Mouse (Mus musculus) thymus, postnatal 4 days (tissue): ENCODE measurements around the gene Nhlrc3.

Experiments
- DNase-seq: peaks from one replicate; pipeline ENCODE4 v3.0.0; 2021

The Nhlrc3 gene

DNA sequence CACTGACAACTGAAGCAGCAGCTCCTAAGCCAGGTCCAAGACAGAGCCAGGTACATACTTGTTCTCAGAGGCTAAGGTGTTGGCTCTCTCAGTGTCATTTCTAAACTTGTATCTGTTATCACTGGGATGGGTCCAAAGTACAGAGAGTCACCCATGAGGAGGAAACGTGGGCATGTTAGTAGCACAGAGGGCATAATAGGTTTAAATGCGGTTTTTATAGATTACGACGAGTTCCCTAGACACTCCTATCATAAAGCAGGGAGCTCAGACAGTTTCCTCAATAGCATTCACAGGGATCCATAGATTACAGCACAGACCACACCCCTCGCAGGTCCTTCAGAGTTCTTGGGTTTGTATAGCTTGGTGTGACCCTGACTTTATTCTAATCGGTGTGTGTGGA lies 9.1 kb downstream of the Nhlrc3 start:
- no peak for DNase-seq

GRCm38 (mm10) chr3:53453346-53453745 lies 9.8 kb downstream of the Nhlrc3 start:
- DNase-seq, result no peak

GRCm38 (mm10) chr3:53452351-53452750 lies 10.8 kb downstream of the Nhlrc3 start:
- DNase-seq, result no peak

DNA sequence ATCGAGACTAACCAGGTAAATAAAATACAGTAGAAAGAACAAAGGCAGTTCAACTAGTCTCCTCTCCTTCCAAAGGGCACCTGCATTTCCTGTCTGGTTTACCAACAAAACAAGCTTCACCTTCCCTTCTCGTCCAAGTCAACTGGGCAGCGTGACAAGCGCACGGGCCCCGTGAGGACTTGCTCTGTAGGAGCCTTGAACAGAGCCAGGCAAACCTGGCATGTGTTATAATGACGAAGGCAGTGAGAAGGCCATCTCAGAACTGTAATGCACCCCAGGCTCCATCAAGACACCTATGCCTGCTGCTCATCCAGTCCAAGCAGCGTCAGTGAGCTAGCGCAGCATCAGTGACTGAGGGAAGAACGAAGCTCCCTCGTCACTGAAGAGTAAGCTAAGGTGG lies 12.5 kb downstream of the Nhlrc3 start:
- DNase-seq, result no peak

DNA sequence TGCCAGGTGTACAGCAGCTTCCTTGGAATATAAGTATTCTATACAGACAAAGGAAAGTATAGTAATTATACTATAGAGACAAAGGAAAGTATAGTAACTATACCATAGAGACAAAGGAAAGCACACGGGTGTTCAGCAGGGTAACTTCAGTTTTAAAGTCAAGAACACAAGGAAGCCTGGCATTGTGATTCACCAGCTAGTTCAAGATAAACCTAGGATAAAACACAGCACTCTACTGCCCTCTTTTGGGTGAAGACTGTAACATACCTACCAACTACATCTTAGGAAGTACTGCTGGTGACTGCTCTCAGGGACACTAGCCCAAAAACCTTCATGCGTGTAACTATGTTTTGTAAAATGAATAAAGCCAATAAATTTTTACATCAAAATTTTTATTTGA lies 14.9 kb downstream of the Nhlrc3 start:
- DNase-seq, result no peak

GRCm38 (mm10) chr3:53446801-53447200 lies 16.3 kb downstream of the Nhlrc3 start:
- DNase-seq, result no peak

- no peak for DNase-seq
These were observed 17.6 kb downstream of the Nhlrc3 start for GRCm38 (mm10) chr3:53445540-53445939.

- no peak for DNase-seq
These were observed 26.6 kb downstream of the Nhlrc3 start for GRCm38 (mm10) chr3:53436550-53436949.

DNA sequence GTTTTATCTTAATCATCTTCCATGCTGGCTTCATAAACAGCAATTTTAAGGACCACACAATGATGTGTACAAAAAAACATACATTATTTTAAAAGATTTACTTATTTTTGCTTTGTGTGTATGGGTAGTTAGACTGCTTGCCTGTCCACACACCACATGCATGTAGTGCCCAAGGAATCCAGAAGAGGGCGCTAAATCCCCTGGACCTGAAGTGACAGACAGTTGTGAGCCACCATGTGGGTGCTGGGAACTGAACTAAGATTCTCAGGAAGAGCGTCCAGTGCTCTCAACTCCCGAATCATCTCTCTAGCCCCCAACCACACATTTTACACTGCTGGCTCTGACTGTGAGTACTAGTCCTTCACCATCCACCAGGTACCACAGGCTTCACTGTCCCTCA lies 28.5 kb downstream of the Nhlrc3 start:
- DNase-seq, result no peak

GRCm38 (mm10) chr3:53423576-53423975 lies 39.6 kb downstream of the Nhlrc3 start:
- no peak for DNase-seq

- no peak for DNase-seq
These were observed 40.4 kb downstream of the Nhlrc3 start for GRCm38 (mm10) chr3:53422691-53423090.

DNA sequence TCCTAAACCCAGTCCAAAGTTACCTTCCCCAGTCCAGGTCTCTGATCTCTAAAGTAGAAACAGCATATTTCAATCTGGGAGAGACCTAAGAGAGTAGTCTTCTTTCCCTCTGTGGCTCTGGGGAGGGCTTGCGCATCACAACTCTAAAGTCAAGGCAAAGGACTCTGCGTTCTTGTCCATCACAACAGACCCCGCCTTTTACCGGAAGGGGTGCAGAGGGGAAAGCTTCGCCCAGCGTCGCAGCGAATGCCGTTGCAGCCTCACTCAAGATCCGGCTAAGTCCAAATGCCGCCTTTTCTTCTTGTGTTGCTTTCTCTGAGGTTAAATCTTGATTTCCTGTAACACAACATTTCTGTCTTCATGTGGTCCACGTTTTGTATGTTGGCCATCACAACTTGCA lies 41.5 kb downstream of the Nhlrc3 start:
- no peak for DNase-seq

GRCm38 (mm10) chr3:53417701-53418100 lies 45.4 kb downstream of the Nhlrc3 start:
- no peak for DNase-seq

GRCm38 (mm10) chr3:53416036-53416506 lies 47.1 kb downstream of the Nhlrc3 start:
- no peak for DNase-seq

GRCm38 (mm10) chr3:53413959-53414358 lies 49.2 kb downstream of the Nhlrc3 start:
- DNase-seq, result no peak

DNA sequence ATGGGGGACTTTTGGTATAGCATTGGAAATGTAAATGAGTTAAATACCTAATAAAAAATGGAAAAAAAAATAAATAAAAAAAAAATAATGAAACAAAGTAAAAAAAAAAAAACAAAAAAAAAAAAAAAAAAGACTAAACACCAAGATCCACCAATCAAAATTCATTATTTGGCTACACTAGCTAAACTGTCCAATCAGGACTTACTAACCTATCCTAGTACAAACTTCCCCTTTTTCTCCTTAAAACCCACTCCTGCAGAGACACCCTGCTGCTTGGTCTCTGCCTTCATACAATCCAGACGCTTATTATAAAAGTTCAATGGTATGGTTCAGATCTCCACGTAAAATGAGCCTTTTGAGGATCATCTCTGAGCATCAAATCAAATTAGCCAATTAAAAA lies 49.7 kb downstream of the Nhlrc3 start:
- no peak for DNase-seq

GRCm38 (mm10) chr3:53412259-53412658 lies 50.9 kb downstream of the Nhlrc3 start:
- DNase-seq, result no peak

GRCm38 (mm10) chr3:53410031-53410430 lies 53.1 kb downstream of the Nhlrc3 start:
- DNase-seq, result no peak

- DNase-seq, result no peak
These were observed 56.0 kb downstream of the Nhlrc3 start for GRCm38 (mm10) chr3:53407145-53407544.
